Mouse (Mus musculus) thymus, postnatal 4 days (tissue): ENCODE measurements around the gene Nfkbid.
"Not testable (repeated sequence)": the region's sequence is repeated elsewhere in the genome, so short reads cannot be mapped to it uniquely, and the experiment has no call there.

ENCODE experiments used
- DNase-seq: peaks from one replicate; pipeline ENCODE4 v3.0.0; 2021

The Nfkbid gene

GRCm38 (mm10) chr7:30474999-30475398, 53.5 kb downstream of the Nfkbid start:
- no peak for DNase-seq

GRCm38 (mm10) chr7:30476136-30476535, 54.6 kb downstream of the Nfkbid start:
- DNase-seq: not testable (repeated sequence)

GRCm38 (mm10) chr7:30477415-30478381, 56.2 kb downstream of the Nfkbid start:
- DNase-seq: no peak
